Mouse (Mus musculus) G1E (cell line): ENCODE data around the gene Emilin2. TPM values are rescaled to one million over a fixed set of nuclear protein-coding genes. Genes with fewer than 3 reads are reported as not detected.

Experiments used
- ATAC-seq: 2 replicates; pipeline ENCODE4 v1.8.0; 2016; ENCODE audit warnings: mild to moderate bottlenecking; ENCODE audit not compliant: insufficient number of reproducible peaks, poor library complexity, low FRiP score, severe bottlenecking; ENCODE audit errors: extremely low read depth
- DNase-seq: peaks from one replicate; pipeline ENCODE4 v3.0.0; 2012; ENCODE audit warnings: low spot score
- H3K27me3 ChIP-seq: 2 replicates; pipeline ENCODE4 v1.6.1; 2012; ENCODE audit warnings: mild to moderate bottlenecking, low read length, inconsistent platforms; ENCODE audit not compliant: insufficient read depth
- H3K36me3 ChIP-seq: replicated peaks from 2 replicates; pipeline ENCODE3; 2012; ENCODE audit warnings: mild to moderate bottlenecking, inconsistent platforms
- H3K4me1 ChIP-seq: 2 replicates; pipeline ENCODE4 v1.6.1; 2012; ENCODE audit warnings: low read depth, low read length, inconsistent platforms, mixed read lengths; ENCODE audit not compliant: insufficient read depth
- H3K4me3 ChIP-seq: 2 replicates; pipeline ENCODE4 v1.5.1; 2012; ENCODE audit warnings: low read depth, mild to moderate bottlenecking, inconsistent platforms, low read length, moderate library complexity, mixed read lengths
- H3K9me3 ChIP-seq: replicated peaks from 2 replicates; pipeline ENCODE4 v1.6.1; 2012; ENCODE audit warnings: inconsistent platforms
- CTCF ChIP-seq: IDR thresholded peaks from 2 replicates; pipeline ENCODE4 v1.5.1; 2012; ENCODE audit warnings: low read depth, low read length, inconsistent platforms, mixed read lengths
- GATA1 ChIP-seq: IDR thresholded peaks from 2 replicates; pipeline ENCODE4 v1.6.1; 2012; ENCODE audit warnings: borderline replicate concordance, low read length, inconsistent platforms, mixed read lengths
- GATA2 ChIP-seq: IDR thresholded peaks from 2 replicates; pipeline ENCODE4 v1.6.1; 2012; ENCODE audit warnings: low read depth, low read length, inconsistent platforms, borderline replicate concordance
- POLR2AphosphoS5 ChIP-seq: IDR thresholded peaks from 2 replicates; pipeline ENCODE4 v1.6.1; 2012; ENCODE audit warnings: low read depth, low read length, inconsistent platforms; ENCODE audit not compliant: insufficient replicate concordance
- TAL1 ChIP-seq: conservative IDR thresholded peaks from 2 replicates; pipeline ENCODE4 v1.6.1; 2012; ENCODE audit warnings: low read depth, low read length, inconsistent platforms, mixed read lengths
- polyA plus RNA-seq: library from polyadenylated mRNA; stranded (reverse); fragments of >175 nt; gene quantifications from 2 replicates; pipeline ENCODE4 v1.2.3, GENCODE M21; 2012
- total RNA-seq, 2 experiments: library from RNA; stranded (forward) in 1 of 2; stranded (reverse) in 1 of 2; fragments of 200-1000 nt in 1 of 2; fragments of >200 nt in 1 of 2; fragmentation: Nextera tagmentation in 1 of 2; gene quantifications; 2 replicates each; pipeline ENCODE4 v1.2.3; 2014 to 2017

Gene Emilin2
- total and polyA plus RNA-seq, 3 experiments: 80.3 to 137 (median 106) TPM

DNA sequence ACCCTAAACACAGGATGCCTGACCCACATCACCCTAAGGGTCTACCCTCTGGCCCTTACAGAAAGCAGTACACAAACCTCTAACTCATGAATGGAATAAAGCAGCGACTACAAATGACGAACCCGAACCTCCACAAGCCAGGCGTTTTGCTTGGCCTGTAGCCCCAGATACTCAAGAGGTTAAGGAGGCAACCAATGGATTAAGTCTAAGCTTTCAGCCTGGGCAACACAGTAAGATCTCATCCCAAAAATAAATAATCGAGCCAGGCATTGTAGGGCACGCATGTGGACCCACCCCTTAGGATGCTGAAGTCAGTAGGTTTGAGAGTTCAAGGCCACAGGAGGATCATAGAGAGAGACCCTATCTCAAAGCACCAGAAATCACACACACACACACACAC lies 5.7 kb downstream of the Emilin2 start:
- ATAC-seq (no peak), DNase-seq (no peak)
- peaks cover 38% of the 10 kb centered on the region for H3K4me1 ChIP-seq
- H3K27me3 ChIP-seq: peaks cover 21% of the 10 kb centered on the region; the same call in 1 of the 2 replicates
- TF ChIP-seq TAL1: no peak
- no peak for TF ChIP-seq GATA2
- TF ChIP-seq CTCF: no peak
- TF ChIP-seq POLR2AphosphoS5: no peak
- no peak for TF ChIP-seq GATA1
- peaks cover 80% of the 10 kb centered on the region for H3K36me3 ChIP-seq
- no peaks in the 10 kb centered on the region for H3K9me3 ChIP-seq
- H3K4me3 ChIP-seq: no peak overlapping the region

DNA sequence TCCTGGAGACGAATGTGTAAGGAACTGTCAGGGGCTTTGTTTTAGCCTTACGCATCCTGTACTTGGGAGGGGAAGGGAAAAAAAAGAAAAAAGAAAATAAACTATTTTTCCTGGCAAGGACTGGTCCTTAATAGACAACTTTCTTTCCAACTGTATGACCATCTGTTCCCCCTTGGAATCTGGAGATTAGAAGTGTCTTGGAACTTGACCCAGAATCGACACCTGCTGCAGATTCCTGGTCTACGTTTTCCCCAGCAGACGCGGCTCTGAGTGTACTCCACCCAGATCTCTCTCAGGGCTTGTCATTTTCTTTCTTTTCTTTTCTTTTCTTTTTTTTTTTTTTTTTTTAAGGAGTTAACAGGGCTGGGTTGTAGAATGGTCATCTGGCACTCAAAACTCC lies 8.3 kb downstream of the Emilin2 start:
- H3K9me3 ChIP-seq: no peaks in the 10 kb centered on the region
- H3K27me3 ChIP-seq: peaks cover 4% of the 10 kb centered on the region; the same call in 1 of the 2 replicates
- DNase-seq: no peak
- TF ChIP-seq GATA1 (no peak), CTCF (no peak), POLR2AphosphoS5 (no peak), TAL1 (no peak), GATA2 (no peak)
- no peak overlapping the region for H3K4me3 ChIP-seq
- no peak for ATAC-seq
- peaks cover 24% of the 10 kb centered on the region; the same call in 1 of the 2 replicates for H3K4me1 ChIP-seq
- peaks cover 94% of the 10 kb centered on the region for H3K36me3 ChIP-seq

- Histone ChIP-seq H3K36me3 (peaks cover 92% of the 10 kb centered on the region), H3K9me3 (no peaks in the 10 kb centered on the region), H3K4me1 (peaks cover 16% of the 10 kb centered on the region; the same call in 1 of the 2 replicates), H3K27me3 (peaks cover 4% of the 10 kb centered on the region; the same call in 1 of the 2 replicates), H3K4me3 (no peak overlapping the region)
- no peak for ATAC-seq
- DNase-seq: no peak
- no peak for TF ChIP-seq GATA2
- no peak for TF ChIP-seq CTCF
- TF ChIP-seq GATA1: no peak
- no peak for TF ChIP-seq TAL1
- no peak for TF ChIP-seq POLR2AphosphoS5
Measured at GRCm38 (mm10) chr17:71301413-71301812, 10.4 kb downstream of the Emilin2 start.

DNA sequence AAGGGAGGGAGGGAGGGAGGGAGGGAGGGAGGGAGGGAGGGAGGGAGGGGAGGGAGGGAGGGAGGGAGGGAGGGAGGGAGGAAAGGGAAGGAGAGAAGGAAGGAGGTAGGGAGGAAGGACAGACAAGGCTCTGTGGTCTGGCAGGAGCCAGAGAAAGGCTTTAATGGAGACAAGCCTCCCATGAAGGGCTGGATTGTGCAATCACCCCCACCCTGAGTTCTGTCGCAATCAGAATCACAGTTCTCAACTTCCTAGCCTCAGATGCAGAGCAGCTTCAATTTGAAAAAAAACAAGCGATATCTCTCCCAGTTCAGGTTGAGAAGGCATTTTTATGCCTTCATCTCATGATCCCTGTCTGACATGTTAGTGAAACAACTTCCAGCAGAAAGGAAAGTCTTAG lies 11.4 kb downstream of the Emilin2 start:
- H3K4me3 ChIP-seq: no peak overlapping the region
- H3K36me3 ChIP-seq: peaks cover 89% of the 10 kb centered on the region
- peaks cover 4% of the 10 kb centered on the region; the same call in 1 of the 2 replicates for H3K27me3 ChIP-seq
- peaks cover 14% of the 10 kb centered on the region for H3K4me1 ChIP-seq
- H3K9me3 ChIP-seq: no peaks in the 10 kb centered on the region
- ATAC-seq (no peak), DNase-seq (no peak)
- no peak for TF ChIP-seq GATA1
- TF ChIP-seq POLR2AphosphoS5: no peak
- no peak for TF ChIP-seq CTCF
- TF ChIP-seq TAL1: no peak
- TF ChIP-seq GATA2: no peak

GRCm38 (mm10) chr17:71299879-71300278 lies 11.9 kb downstream of the Emilin2 start:
- ATAC-seq: no peak

DNA sequence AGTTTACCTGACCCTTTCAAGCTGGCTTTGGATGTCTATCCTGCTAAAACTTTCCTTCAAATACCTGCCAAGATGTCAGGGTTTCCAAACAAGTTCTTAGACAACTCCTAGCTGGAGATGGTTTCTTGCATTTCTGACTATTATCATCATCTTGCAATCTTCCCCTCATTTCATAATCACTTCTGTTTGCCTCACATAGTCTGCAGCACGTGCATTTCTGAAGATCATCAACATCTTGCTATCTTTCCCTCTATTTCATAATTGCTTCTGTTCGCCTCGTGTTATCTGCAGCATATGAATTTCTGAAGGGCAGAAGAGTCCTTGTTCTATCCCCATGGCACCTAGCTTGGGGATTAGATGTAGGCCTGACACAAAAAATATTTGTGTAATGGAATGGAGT lies 17.2 kb downstream of the Emilin2 start:
- peaks cover 75% of the 10 kb centered on the region for H3K36me3 ChIP-seq
- peaks cover 41% of the 10 kb centered on the region for H3K4me1 ChIP-seq
- ATAC-seq (no peak), DNase-seq (no peak)
- no peaks in the 10 kb centered on the region for H3K9me3 ChIP-seq
- no peaks in the 10 kb centered on the region for H3K27me3 ChIP-seq
- no peak overlapping the region for H3K4me3 ChIP-seq
- TF ChIP-seq TAL1 (no peak), POLR2AphosphoS5 (no peak), CTCF (no peak), GATA2 (no peak), GATA1 (no peak)

More at GRCm38 (mm10) chr17:71299879-71300278, 11.9 kb downstream of the Emilin2 start:
- Histone ChIP-seq H3K4me1 (peaks cover 16% of the 10 kb centered on the region), H3K4me3 (no peak overlapping the region), H3K36me3 (peaks cover 87% of the 10 kb centered on the region), H3K27me3 (peaks cover 4% of the 10 kb centered on the region; the same call in 1 of the 2 replicates), H3K9me3 (no peaks in the 10 kb centered on the region)
- TF ChIP-seq GATA1 (no peak), TAL1 (no peak), CTCF (no peak), GATA2 (no peak), POLR2AphosphoS5 (no peak)
- DNase-seq: no peak

DNA sequence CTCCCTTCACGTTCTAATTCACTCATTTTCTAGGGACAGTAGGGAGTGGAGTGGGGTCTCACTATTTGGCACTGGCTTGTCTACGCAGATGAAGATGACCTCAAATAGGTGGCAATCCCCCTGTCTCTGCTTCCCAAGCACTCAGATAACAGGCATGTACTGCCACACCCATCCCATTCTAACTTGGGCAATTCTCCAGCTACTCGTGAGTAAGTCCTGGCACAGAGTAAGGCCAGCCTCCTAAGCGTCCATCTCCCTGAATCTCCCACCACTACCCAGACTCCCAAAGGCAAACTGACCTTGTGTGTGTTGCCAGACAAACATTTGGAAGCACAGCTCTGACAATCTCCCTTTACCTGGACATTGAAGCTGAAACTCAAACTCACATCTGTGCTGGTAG lies 18.9 kb downstream of the Emilin2 start:
- DNase-seq: no peak
- no peak overlapping the region for H3K4me3 ChIP-seq

More for the DNA sequence above, 18.9 kb downstream of the Emilin2 start:
- ATAC-seq: no peak
- no peak for TF ChIP-seq CTCF
- no peak for TF ChIP-seq POLR2AphosphoS5
- H3K36me3 ChIP-seq: peaks cover 67% of the 10 kb centered on the region
- H3K27me3 ChIP-seq: no peaks in the 10 kb centered on the region
- H3K4me1 ChIP-seq: peaks cover 52% of the 10 kb centered on the region
- no peaks in the 10 kb centered on the region for H3K9me3 ChIP-seq
